Mouse (Mus musculus) midbrain, embryonic 15.5 days (tissue): ENCODE data around the gene Zcchc8. TPM values are rescaled to one million over a fixed set of nuclear protein-coding genes. Genes with fewer than 3 reads are reported as not detected.

ENCODE experiments used
- ATAC-seq: fragments of 200-750 bp; cut with Nextera tagmentation; replicated peaks from 2 replicates; pipeline ENCODE4 v1.8.0; 2017; ENCODE audit warnings: moderate TSS enrichment
- H3K27ac ChIP-seq: fragments of 300-500 bp; sonication (generic); 2 replicates; pipeline ENCODE4 v1.5.1; 2015; ENCODE audit warnings: mild to moderate bottlenecking, inconsistent platforms
- H3K27me3 ChIP-seq: fragments of 300-500 bp; sonication (generic); replicated peaks from 2 replicates; pipeline ENCODE4 v1.6.1; 2015; ENCODE audit warnings: inconsistent platforms
- H3K36me3 ChIP-seq: fragments of 300-500 bp; sonication (generic); replicated peaks from 2 replicates; pipeline ENCODE4 v1.6.1; 2015; ENCODE audit warnings: inconsistent platforms
- H3K4me1 ChIP-seq: fragments of 300-500 bp; sonication (generic); 2 replicates; pipeline ENCODE4 v1.6.1; 2015; ENCODE audit warnings: inconsistent platforms
- H3K4me2 ChIP-seq: fragments of 300-500 bp; sonication (generic); 2 replicates; pipeline ENCODE4 v1.6.1; 2015; ENCODE audit warnings: inconsistent platforms, mild to moderate bottlenecking, moderate library complexity
- H3K4me3 ChIP-seq: fragments of 300-500 bp; sonication (generic); 2 replicates; pipeline ENCODE4 v1.5.1; 2015; ENCODE audit warnings: mild to moderate bottlenecking, inconsistent platforms
- H3K9ac ChIP-seq: fragments of 300-500 bp; sonication (generic); 2 replicates; pipeline ENCODE4 v1.6.1; 2015; ENCODE audit warnings: mild to moderate bottlenecking, inconsistent platforms
- H3K9me3 ChIP-seq: fragments of 300-500 bp; sonication (generic); 2 replicates; pipeline ENCODE4 v1.6.1; 2016; ENCODE audit warnings: inconsistent platforms
- WGBS: fragments of 180-500 bp; shearing (Covaris S2); methylation state at CpG from one replicate; pipeline ENCODE4 v1.1.7; 2015; ENCODE audit warnings: mixed read lengths; 5-methylcytosine and 5-hydroxymethylcytosine counted together
- polyA plus RNA-seq: library from polyadenylated mRNA; unstranded; fragments of >200 nt; fragmentation: Nextera tagmentation; extraction: Ambion mirVana; gene quantifications from 2 replicates; pipeline ENCODE4 v1.2.1, GENCODE M21; 2015

The Zcchc8 gene
- polyA plus RNA-seq, 1 experiment from 2014 or later, result 68.0 TPM

- H3K27ac ChIP-seq, result no peak overlapping the region
- H3K9ac ChIP-seq, result no peak overlapping the region
- no peak for ATAC-seq
- no peak overlapping the region for H3K4me2 ChIP-seq
- peaks cover 4% of the 10 kb centered on the region; the same call in 1 of the 2 replicates for H3K36me3 ChIP-seq
- WGBS, result 83% methylated on average over 7 of the region's 7 CpGs
- H3K9me3 ChIP-seq, result no peaks in the 10 kb centered on the region
- peaks cover 5% of the 10 kb centered on the region; the same call in 1 of the 2 replicates for H3K4me1 ChIP-seq
- no peaks in the 10 kb centered on the region for H3K27me3 ChIP-seq
- H3K4me3 ChIP-seq, result no peak overlapping the region
Measured at GRCm38 (mm10) chr5:123657651-123658050, 63.2 kb downstream of the Zcchc8 start.

GRCm38 (mm10) chr5:123654937-123655336 is 66.0 kb downstream of the Zcchc8 start:
- Histone ChIP-seq H3K27me3 (no peaks in the 10 kb centered on the region), H3K9ac (no peak overlapping the region), H3K4me1 (peaks cover 5% of the 10 kb centered on the region; the same call in 1 of the 2 replicates), H3K27ac (no peak overlapping the region), H3K4me3 (no peak overlapping the region), H3K4me2 (no peak overlapping the region), H3K9me3 (no peaks in the 10 kb centered on the region), H3K36me3 (peaks cover 4% of the 10 kb centered on the region; the same call in 1 of the 2 replicates)
- no peak for ATAC-seq
- 12% methylated on average over 5 of the region's 5 CpGs for WGBS

- no peak for ATAC-seq
- Histone ChIP-seq H3K4me3 (no peak overlapping the region), H3K36me3 (peaks cover 4% of the 10 kb centered on the region; the same call in 1 of the 2 replicates), H3K4me2 (no peak overlapping the region), H3K9ac (no peak overlapping the region), H3K9me3 (no peaks in the 10 kb centered on the region), H3K4me1 (no peaks in the 10 kb centered on the region), H3K27ac (no peak overlapping the region), H3K27me3 (no peaks in the 10 kb centered on the region)
- 91% methylated on average over 11 of the region's 11 CpGs for WGBS
Measured at GRCm38 (mm10) chr5:123653287-123653801, 67.6 kb downstream of the Zcchc8 start.

- Histone ChIP-seq H3K27ac (no peak overlapping the region), H3K4me2 (no peak overlapping the region), H3K36me3 (peaks cover 7% of the 10 kb centered on the region; the same call in 1 of the 2 replicates), H3K9me3 (no peaks in the 10 kb centered on the region), H3K4me3 (no peak overlapping the region), H3K27me3 (no peaks in the 10 kb centered on the region), H3K4me1 (no peaks in the 10 kb centered on the region), H3K9ac (no peak overlapping the region)
- WGBS, result 68% methylated on average over 2 of the region's 2 CpGs
- no peak for ATAC-seq
Measured at GRCm38 (mm10) chr5:123650825-123651224, 70.1 kb downstream of the Zcchc8 start.

Other genes starting within 250 kb of the Zcchc8 start
- gene Lrrc43, start 231.8 kb downstream of the Zcchc8 start, polyA plus RNA-seq, result 0.89 and 1.1 TPM in 2 replicates
- not detected in 2 replicates for gene Il31, start 231.6 kb downstream of the Zcchc8 start, polyA plus RNA-seq
- gene B3gnt4, start 210.6 kb downstream of the Zcchc8 start, polyA plus RNA-seq, result 1.0 and 1.3 TPM in 2 replicates
- 110 and 115 TPM in 2 replicates for gene Diablo, start 196.9 kb downstream of the Zcchc8 start, polyA plus RNA-seq
- gene Gm49027, start 195.6 kb downstream of the Zcchc8 start, polyA plus RNA-seq, result 1.1 and 1.5 TPM in 2 replicates
- gene Vps33a, start 148.1 kb downstream of the Zcchc8 start, polyA plus RNA-seq, result 46.4 and 47.2 TPM in 2 replicates
- gene Clip1, start 36.5 kb downstream of the Zcchc8 start, polyA plus RNA-seq, result 85.5 and 91.5 TPM in 2 replicates
- gene Rsrc2, start 28.3 kb upstream of the Zcchc8 start, polyA plus RNA-seq, result 127 and 147 TPM in 2 replicates
- 3.8 and 3.9 TPM in 2 replicates for gene Kntc1, start 28.6 kb upstream of the Zcchc8 start, polyA plus RNA-seq
- not detected in 2 replicates for gene Hcar2, start 144.4 kb upstream of the Zcchc8 start, polyA plus RNA-seq
- 0.65 and 1.1 TPM in 2 replicates for gene Hcar1, start 158.9 kb upstream of the Zcchc8 start, polyA plus RNA-seq
- 114 and 129 TPM in 2 replicates for gene Denr, start 186.1 kb upstream of the Zcchc8 start, polyA plus RNA-seq
- 5.4 and 7.6 TPM in 2 replicates for gene Gm43518, start 206.3 kb upstream of the Zcchc8 start, polyA plus RNA-seq
- 4.4 and 6.7 TPM in 2 replicates for gene Ccdc62, start 209.6 kb upstream of the Zcchc8 start, polyA plus RNA-seq